Mouse (Mus musculus) T-helper 17 cell (primary cell): Measurements from ENCODE around the gene Spata5.

Source experiments
- in situ Hi-C, 2 experiments: fragments of 300-600 bp; cut with MboI, MseI; formaldehyde crosslinking; loops; 1 replicate in 1 of 2; 2 replicates in 1 of 2; pipeline ENCODE4 v1.15.1; 2025; ENCODE audit warnings: high pct_unique_total_duplicates in 2 of 2

Gene Spata5

DNA sequence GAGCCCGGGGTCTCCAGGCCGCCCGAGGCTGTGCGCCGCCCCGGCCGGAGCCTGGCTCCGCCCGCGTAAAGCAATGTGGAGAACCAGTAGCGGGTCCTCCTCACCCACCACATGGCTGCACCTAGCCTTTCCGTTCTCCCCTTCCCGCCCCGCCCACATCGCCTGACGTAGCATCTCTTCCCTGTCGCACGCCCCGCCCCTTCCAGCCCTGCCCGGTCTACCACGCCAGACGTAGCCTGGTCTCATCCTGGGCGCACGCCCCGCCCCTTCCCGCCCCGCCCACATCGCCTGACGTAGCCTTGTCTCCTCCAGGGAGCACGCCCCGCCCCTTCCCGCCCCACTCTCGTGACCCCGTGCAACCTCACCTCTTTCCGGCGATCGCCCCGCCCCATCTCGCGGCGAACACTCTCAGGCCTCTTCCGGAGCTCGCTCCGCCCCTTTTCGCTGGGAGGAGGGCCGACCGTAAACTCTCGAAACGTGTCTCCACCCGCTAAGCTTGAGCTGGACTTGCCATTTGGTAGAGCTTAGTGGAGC lies at the start of gene Spata5:
TSS of gene Spata5 (plus strand) at position 439 of the 534 bp plus-strand sequence.
- in situ Hi-C loops, result no loop called here

DNA sequence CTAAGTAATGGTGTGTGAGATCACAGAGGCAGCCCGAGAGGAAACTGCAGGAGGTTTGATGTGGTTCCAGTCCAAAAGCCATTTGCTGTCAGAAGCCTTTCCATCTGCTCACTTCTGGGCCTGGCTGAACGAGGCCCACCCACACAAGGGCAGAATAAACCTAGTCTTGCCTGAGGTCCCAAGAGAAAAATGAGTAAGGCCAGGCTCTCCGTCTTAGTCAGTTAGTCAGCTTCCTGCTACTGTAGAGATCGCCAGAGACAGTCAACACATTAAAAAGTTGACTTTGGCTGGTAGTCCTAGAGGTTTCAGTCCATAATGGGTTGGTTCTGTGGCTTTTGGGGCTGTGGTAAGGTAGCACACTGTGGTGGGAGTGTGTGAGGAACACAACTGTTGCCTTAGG lies 49.3 kb upstream of the Spata5 start:
- in situ Hi-C loops, result no loop called here

DNA sequence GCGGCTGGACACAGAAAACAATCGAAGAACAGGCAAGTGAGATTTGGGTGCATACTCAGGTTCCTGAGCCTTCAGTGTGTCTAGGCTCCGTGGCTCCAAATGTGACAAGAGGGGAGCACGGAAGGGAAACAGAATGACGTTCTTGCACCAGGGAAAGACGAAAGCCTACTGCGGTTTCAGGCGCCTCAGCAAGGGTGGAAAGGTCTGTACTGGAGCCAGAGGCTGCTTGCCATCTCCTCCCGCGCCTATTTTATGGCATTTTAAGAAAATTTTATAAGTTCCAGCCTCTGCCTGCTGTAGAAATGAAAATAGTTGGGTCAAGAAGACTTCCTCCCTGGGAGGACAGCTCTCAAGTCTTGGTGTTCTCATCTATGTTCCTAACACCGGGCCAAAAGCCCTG lies 46.0 kb upstream of the Spata5 start:
- in situ Hi-C loops, result no loop called here

DNA sequence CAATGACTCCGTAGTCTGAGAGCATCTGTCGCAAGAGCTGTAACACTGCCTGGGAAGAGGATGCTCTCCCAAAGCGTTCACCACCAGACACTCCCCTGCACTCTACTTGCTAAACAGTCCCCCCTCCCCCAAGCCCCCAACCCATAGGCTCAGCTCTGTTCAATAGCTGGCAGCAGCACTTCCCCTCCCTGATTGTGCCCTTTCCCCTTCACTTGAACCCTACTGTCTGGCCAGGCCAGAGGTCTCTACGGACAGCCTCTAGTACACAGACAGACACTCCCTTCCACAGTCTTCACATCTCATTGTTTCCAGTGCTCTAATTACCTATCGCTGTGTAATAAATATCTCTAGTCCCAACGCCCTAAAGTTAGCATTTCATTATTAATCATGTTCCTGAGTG lies 41.8 kb upstream of the Spata5 start:
- in situ Hi-C loops, result loop anchor here (5.0 kb wide), 1 partner anchor 41 kb away; no protein-coding TSS in a partner anchor

DNA sequence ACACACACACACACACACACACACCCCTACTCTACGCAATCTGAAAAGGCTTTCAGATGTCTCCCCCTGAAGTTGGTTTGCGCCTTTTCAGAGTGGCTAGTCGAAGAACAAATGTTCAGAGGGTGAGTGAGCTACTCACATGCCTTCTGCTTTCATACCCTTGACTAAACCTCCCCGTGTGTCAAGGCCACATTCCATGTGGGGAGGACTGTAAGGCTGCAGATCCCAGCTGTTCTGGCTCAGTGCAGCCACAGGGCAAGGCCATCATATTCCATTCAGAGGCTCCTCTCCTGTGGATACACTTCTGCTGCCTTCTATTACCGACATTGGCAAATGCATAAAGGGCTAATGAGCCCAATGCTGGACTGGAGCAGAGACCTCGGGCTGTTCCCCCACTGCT lies 41.3 kb upstream of the Spata5 start:
- in situ Hi-C loops, result loop anchor here (5.0 kb wide), 1 partner anchor 41 kb away; no protein-coding TSS in a partner anchor

DNA sequence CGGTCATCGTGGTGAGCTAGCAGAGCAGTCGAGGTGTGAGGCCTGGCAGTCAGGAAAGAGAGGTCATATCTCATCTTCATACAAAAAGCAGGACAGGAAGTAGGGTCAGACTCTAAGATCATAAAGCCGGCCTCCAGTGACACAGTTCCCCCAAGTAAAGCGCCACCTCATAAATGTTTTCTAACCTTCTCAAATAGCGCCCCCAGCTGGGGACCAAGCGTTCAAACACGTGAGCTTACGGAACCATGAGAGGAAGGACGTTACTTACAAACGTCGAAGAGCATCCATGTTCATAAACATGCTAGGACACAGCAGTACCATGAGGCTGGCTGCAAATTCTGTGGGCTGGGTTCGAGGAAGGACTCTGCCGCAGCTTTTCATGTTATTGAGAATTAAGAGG lies 40.5 kb upstream of the Spata5 start:
- in situ Hi-C loops, result loop anchor here (5.0 kb wide), 1 partner anchor 42 kb away; no protein-coding TSS in a partner anchor

DNA sequence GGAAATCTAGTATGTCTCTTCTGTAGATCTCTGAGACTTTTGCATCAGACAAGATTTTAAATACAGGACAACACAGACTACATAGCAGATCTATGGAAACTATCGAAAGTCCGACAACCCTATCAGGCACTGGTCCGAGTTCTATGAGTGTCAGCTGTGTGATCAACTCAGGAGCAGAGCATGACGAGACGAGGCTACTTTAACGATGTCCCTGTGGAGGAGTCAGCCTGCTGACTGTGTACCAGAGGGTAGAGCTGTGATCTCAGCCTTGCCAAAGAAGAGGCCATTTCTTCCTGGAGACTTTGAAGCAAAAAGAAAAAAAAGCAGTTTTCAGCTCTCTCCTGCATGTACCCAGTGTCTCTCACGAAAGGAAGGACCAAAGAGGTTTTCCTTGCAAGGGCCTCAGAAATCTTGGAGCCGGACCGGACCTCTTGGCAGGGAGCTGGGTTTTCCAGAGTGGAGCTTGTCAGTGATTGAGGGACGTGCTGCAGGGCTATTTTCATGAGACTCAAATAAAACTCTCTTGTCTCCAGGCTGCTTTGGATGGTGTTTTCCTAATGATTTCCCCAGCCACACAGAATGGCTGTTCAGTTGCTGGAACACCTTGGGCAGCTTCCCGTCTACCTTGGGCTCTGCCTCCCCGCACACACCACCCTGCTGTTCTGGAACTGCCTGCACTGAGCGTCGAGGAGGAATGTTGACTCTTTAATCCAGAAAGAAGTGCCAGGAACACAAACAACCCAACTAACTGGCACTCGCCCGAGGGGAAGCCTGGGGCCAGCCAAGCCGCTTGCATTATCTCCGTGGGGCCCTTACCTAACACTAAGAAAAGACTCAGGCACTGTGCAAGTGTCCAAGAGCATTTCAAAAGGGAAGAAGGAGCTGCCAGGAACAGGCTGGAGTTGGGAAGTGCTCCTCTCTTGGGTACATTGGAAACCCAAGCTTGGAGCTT lies 39.5 kb upstream of the Spata5 start:
- in situ Hi-C loops, result loop anchor here (5.0 kb wide), 1 partner anchor 43 kb away; no protein-coding TSS in a partner anchor

DNA sequence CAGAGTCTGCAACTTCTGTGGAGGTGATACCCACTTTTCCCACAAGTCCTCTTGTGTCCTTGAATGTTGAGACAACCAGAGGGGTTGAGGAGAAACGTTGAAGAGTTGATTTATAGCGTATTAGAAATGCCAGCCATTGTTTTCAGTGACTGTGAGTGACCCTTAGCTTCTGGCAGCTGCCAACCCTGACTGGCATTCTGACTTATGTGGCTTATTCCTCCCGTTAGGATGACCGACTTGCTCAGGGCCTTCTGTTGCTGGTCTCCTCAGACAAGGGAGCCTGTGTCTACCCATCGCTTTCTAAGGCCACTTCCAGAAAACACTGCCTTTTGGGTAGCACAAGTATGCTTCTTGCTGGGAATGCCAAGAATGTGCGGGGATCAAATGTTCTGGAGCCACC lies 38.2 kb upstream of the Spata5 start:
- in situ Hi-C loops, result no loop called here

DNA sequence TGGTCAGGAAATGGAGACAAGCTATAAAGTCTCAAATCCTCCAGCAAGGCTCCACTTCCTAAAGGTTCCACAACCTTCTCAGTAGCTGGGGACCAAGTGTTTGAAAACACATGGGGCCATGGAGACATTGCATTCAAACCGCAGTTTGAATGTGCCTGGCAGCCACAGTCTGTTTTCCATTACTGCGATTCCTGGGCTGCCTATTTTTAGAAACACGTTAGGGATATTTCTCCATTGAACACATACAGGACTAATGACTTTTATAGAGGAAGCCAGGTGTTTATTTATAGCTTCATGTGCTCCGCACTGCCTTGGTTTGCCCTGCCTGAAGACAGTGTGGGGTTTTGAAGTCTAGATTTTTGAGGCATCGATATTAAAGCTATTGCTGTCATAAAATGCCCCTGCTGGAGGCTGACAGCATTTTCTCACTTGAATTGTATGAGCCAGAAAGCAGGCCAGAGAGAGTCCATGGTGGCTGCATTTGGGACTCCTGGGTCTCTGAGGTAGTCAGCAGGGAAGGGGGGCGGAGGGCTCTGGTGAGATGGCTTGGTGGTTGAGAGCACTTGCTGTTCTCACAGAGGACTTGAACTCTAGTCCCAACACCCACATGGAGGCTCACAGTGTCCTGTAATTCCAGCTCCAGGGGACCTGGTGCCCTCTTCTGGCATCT lies 36.5 kb upstream of the Spata5 start:
- in situ Hi-C loops, result no loop called here

DNA sequence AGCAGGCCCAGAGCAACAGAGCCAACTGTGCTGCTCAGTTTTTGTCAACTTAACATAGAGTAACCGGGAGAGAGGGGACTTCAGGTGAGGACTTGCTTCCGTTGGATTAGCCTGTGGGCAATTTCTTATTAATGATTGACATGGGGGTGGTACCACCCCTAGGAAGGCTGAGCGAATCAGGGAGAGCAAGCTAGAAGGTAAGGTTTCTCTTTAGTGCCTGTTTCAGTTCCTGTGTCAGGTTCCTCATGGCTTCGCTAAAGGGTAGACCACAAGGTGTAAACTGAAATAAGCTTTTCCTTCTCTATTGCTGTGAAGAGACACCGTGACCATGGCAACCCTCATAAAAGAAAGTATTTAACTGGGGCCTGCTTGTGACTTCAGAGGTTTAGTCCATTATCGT lies 32.4 kb upstream of the Spata5 start:
- in situ Hi-C loops, result no loop called here

DNA sequence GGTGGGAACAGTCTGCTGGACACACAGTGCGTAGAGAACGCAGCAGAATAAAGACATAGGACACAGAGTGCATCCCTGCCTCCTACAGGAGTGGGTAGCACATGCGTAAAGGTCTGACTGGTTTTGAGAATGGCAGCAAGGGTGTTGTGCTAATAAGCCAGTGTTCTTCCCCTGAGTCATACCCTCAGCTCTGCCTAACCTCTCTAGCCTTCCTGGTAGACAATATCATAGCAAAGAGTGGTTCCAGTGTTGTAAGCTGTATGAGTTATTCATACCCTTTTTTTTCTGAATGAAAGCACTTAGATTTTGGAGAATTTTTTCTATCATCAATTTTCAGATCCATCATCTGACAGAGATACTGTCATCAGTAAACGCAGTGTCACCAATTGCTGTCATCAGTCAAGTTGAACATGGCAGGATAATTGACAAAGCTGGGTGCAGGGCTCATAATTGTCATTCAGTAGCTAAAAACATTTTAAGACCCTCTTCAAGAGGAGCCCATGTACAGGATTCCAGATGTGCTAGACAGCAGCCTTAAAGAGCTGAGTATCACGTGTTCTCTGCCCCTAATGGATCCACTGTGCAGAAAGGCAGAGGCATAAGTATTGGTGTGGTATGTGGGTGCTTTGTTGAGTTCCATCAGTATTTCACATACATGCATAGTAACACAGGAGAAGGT lies 22.6 kb upstream of the Spata5 start:
- in situ Hi-C loops, result no loop called here

DNA sequence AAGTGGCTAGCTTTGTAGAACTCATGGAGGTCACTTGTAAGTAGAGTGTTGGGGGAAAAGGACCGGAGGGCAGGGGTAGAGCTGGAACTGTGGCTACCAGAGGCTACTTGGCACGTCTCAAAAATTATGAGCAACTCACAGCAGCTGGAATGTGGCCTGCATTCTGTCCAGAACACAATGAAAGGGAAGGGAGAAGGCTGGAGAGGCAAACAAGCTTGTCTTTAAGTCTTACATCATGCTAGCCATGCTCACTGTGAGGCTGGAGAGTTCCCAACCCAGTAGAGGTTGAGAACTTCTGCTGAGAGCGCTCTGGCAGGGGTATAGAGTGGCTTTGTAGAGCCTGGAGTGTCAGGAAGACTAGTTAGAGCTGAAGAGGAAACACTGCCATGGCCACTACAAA lies 22.1 kb upstream of the Spata5 start:
- in situ Hi-C loops, result no loop called here

DNA sequence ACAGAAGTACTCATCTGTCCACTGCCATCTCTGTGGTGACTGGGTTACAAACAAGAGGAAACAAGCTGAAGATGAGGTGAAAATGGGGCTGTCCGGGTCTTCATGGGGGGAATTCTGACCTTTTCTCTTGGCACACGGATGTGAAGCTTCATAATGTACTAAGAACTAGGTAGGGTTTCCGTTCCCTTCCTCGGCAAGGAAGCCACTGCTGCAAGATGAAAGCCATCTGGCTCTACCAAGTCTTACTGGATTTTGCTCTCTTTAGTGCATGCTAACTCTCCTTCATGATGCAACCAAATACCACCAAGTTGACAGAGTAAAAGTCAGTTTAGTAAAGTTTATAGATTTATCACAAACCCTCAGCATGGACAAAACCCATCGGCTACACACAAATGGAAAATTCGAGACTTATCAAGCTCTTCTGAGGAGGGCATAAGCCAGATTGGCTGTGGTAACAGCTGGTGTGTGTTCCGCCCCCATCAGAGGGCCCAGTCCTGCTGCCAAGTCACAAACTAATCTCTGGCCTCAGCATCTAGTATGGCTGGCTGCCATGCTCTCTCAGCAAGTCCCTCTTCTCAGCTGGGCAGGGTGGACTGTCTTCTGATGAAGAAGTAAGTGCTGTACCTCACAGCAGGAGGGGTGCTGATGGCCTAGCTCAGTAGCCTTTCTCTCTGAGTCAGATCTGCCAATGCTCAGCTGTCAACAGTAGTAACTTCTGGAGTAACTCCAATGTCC lies 20.9 kb upstream of the Spata5 start:
- in situ Hi-C loops, result no loop called here

DNA sequence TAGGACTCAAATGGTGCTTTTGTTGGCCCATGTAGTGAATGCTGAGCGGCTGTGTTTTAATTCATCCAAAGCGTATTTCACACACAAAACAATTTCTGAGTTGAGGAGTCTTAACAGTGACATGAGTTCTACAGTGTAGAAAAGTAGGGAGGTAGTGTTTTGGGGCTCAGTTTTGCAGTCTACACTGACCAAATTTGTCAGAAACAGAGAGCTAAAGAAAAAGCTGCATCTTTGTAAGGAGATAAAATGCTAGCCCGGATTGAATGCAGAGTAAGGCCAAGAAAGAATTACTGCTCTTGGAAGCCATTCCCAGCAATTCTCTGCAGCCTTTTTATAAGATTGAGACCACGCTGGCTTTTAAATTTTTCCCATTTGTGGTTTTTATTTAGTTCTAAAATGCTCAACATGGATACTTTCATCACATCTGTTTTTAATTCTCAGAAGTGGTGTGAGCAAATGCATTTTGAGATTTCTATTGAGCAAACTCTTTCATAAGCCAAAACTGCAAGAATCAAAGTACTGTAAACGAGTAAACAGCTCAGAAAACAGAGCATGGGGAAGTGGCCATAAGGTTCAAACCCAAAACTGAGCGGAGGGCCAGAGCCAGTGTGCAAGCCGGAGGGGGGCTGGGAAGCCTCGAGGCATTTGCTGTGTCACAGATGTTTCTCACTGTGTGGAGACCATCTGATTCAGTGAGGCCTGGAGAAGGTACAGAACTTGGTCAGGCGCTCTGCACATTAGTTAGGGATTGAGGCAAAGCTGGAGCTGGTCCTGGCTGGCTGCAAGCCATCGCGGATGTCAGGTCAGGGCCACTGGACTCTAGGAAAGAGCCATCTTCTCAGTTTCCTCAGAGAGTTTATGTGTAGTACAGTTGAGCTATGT lies 17.7 kb upstream of the Spata5 start:
- in situ Hi-C loops, result loop anchor here in 1 of 2 experiments (5.0 kb wide), 1 partner anchor 65 kb away; no protein-coding TSS in a partner anchor

DNA sequence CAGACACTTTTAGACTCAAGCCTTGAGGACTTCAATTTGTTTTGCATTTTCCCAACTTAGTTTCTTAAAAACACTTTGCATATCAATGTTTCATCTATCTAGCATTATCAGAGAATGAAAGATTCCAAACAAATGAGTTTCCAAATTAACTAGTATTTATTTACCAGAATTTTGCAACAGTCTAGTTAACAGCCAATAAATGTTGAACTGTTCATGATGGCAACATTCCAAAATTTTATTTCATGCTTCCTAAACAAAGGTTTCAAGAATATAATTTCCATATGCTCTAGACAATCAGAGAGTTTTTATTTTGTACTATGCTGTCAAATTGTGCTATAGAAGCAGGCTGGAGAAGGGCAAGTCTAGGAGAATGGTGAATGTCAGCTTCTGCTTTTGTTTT lies 12.1 kb upstream of the Spata5 start:
- in situ Hi-C loops, result loop anchor here in 1 of 2 experiments (5.0 kb wide), 1 partner anchor 70 kb away; no protein-coding TSS in a partner anchor

DNA sequence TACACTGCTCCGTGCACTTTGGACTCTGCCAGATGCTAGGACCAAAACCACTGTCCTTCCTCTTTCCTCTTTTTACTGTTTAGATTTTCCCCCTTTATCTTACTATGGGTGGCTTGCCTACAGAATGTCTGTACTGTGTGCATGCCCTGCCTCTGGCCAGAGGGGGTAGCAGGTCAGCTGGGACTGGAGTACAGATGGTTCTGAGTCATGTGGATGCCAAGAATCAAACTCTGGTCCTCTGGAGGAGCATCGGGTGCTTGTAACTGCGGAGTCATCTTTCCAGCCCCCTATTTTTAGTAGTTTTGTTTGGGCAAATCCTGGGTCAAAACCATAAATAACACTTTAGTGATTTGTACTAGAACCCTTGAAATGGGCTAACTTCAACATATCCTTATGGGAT lies 6.2 kb upstream of the Spata5 start:
- in situ Hi-C loops, result loop anchor here in 1 of 2 experiments (5.0 kb wide), 1 partner anchor 191 kb away; no protein-coding TSS in a partner anchor

DNA sequence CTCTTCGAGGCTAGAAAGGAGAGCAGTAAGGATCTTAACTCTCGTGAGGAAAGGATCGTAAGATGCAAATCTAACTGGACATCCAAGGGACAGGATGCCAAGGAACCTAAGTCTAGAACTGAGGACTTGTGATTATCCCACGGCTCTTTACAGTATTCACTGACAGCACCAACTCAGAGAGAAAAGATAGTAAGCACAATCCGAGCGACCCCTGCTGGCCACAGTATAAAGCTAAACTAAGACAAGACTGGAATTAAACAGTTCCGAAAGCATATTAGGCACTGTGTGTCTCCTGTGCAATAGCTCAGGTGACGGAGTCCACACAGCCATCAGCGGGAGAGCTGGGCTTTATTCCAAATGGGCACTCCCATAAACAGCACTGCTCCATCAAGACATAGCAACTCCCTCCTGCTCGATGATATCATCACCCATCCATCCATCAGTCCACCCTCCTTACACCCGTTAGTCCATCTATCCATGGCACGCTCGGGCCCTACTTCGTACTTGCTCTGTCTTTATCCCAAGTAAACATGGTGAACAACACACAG lies 5.2 kb upstream of the Spata5 start:
- in situ Hi-C loops, result loop anchor here in 1 of 2 experiments (5.0 kb wide), 1 partner anchor 192 kb away; no protein-coding TSS in a partner anchor

DNA sequence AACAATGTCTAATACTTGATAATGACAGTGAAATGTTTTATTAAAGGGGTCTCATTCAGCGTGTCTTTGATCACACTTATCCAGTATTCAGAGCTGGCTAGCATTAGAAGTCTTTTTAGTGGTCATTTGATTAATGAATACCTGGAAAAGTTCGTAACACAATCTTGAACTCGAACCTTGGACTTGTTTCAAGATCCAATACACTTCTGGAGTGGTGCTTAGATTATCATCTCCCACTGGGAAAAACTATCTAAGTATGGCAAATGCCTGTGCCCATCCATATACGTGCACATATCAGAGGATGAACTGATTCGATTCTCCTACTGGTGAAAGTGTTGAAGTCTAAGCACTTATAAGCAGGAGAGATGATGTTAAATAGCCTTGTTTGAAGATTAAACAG lies 1.4 kb upstream of the Spata5 start:
- in situ Hi-C loops, result no loop called here

DNA sequence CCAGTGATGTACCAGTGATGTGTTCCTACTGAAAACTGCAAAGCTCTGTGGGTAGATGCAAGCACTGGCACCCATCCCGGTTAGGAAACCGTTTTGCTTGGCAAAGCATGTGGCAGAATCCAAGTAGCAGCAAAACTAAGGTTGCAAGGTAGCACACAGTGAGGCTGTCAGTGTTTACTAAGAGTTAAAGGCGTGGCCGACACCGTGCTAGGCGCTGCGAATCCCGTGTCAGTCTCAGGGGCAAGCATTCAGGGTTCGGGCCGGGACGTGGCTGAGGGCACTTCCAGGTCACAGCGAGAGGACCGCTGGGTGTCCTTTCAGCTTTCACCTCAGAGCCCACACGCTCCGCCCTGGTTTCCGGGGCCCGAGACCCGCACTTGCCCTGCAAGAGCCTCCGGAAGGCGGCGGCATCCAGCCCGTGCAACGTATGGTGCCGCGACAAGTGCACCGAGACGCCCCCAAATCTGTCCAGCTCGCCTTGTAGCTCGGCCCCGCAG lies 687 bp upstream of the Spata5 start:
- in situ Hi-C loops, result no loop called here
